Comparison of ENCODE assay signal across 30 mouse cellular contexts in genomic region chr2:155466861-155467260, GRCm38 (mm10). TPM values are rescaled to one million over a fixed set of nuclear protein-coding genes. Genes with fewer than 3 reads are reported as not detected.
DNase-seq lines count a peak whose midpoint lies in the region; ATAC-seq and TF ChIP-seq lines count a peak whose summit lies in the region.
"Had no signal": no experiment of that assay in that cellular context is flagged by ENCODE, and none has a peak within 500 bp of the region (broad histone marks: within the 10 kb centered on the region; RNA-seq: fewer than 3 reads in every experiment).

No protein-coding gene starts in this region.

- H3K4me1 ChIP-seq in liver, embryonic 12.5 days, result peaks cover 37% of the 10 kb centered on the region
- H3K4me1 ChIP-seq in liver, postnatal 0 days (ENCODE audit: insufficient read depth), result peaks cover 13% of the 10 kb centered on the region
- peaks cover 35% of the 10 kb centered on the region for H3K4me1 ChIP-seq in liver, embryonic 15.5 days (replicated peaks)

- no peak for TF ChIP-seq EP300 in liver, postnatal 0 days (IDR thresholded peaks at IDR 0.05; ENCODE audit: low read depth)

- no peak for DNase-seq in liver, postnatal 0 days
- DNase-seq in left cerebral cortex, postnatal 10 days (ENCODE audit: extremely low spot score in 1 of 2, low spot score in 2 of 2), result no peak
- no peak for DNase-seq in gastrocnemius, postnatal 36 days
- DNase-seq: adrenal gland, adult 2 months; adrenal gland, postnatal 14 days; B cell, adult 2 months; cerebellum, adult 11 months; cerebellum, adult 2 months; cerebellum, adult 9-11 months; cerebellum, postnatal 25 days; forebrain, postnatal 0 days; gastrocnemius, adult 2 months; gastrocnemius, postnatal 14 days; heart, adult 18-20 months; heart, postnatal 10 days; heart, postnatal 36 days had no signal

- H3K9ac ChIP-seq in liver, embryonic 12.5 days, result no peak overlapping the region
- H3K9ac ChIP-seq in liver, postnatal 0 days (replicated peaks), result no peak overlapping the region
- no peak overlapping the region for H3K9ac ChIP-seq in liver, embryonic 15.5 days
- H3K9ac ChIP-seq: embryonic facial prominence, embryonic 12.5 days; embryonic facial prominence, embryonic 15.5 days; forebrain, postnatal 0 days; heart, embryonic 12.5 days; heart, embryonic 15.5 days; hindbrain, embryonic 13.5 days had no signal

- WGBS in liver, embryonic 12.5 days (ENCODE audit: insufficient replicate concordance), result 14% methylated on average over 1 of the region's 1 CpGs
- WGBS in liver, postnatal 0 days (ENCODE audit: insufficient replicate concordance), result 59% methylated on average over 1 of the region's 1 CpGs
- WGBS in liver, embryonic 15.5 days (ENCODE audit: insufficient replicate concordance), result 21% methylated on average over 1 of the region's 1 CpGs

- no peak overlapping the region for H3K27ac ChIP-seq in liver, embryonic 12.5 days
- H3K27ac ChIP-seq in liver, postnatal 0 days (ENCODE audit: low read depth), result no peak overlapping the region
- no peak overlapping the region for H3K27ac ChIP-seq in liver, embryonic 15.5 days (replicated peaks)
- H3K27ac ChIP-seq: embryonic facial prominence, embryonic 12.5 days; embryonic facial prominence, embryonic 15.5 days; gastrocnemius, adult 2 months; heart, embryonic 15.5 days; hindbrain, embryonic 10.5 days; hindbrain, embryonic 13.5 days had no signal

- intact Hi-C loops in left cerebral cortex, postnatal 10 days (cut with DNase I), result no loop called here
- intact Hi-C loops in gastrocnemius, postnatal 36 days (cut with DNase I), result no loop called here

- 0 out of 2 replicates have a peak, but pooled peaks have one; percentile 59 for ATAC-seq in liver, embryonic 12.5 days
- no peak for ATAC-seq in liver, postnatal 0 days
- 0 out of 2 replicates have a peak, but pooled peaks have one; percentile 42 for ATAC-seq in liver, embryonic 15.5 days (ENCODE audit: insufficient read depth)
- peak; percentile 71 for ATAC-seq in megakaryocyte-erythroid progenitor cell, adult 5-6 weeks (replicated peaks; ENCODE audit: low FRiP score, low TSS enrichment, poor library complexity, severe bottlenecking)
- ATAC-seq: forebrain, embryonic 14.5 days; forebrain, postnatal 0 days; hindbrain, embryonic 16.5 days had no signal

- H3K36me3 ChIP-seq in liver, embryonic 12.5 days, result no peaks in the 10 kb centered on the region
- no peaks in the 10 kb centered on the region; the same call in 1 of the 2 replicates for H3K36me3 ChIP-seq in liver, postnatal 0 days (replicated peaks; ENCODE audit: insufficient read depth, low read length)
- 0 out of 2 replicates have a peak, but pooled peaks cover 5% of the 10 kb centered on the region for H3K36me3 ChIP-seq in liver, embryonic 15.5 days (replicated peaks)
- H3K36me3 ChIP-seq: embryonic facial prominence, embryonic 12.5 days; embryonic facial prominence, embryonic 15.5 days; heart, embryonic 12.5 days; heart, embryonic 15.5 days; hindbrain, embryonic 13.5 days had no signal

- no peaks in the 10 kb centered on the region for H3K27me3 ChIP-seq in liver, embryonic 12.5 days (replicated peaks)
- no peaks in the 10 kb centered on the region for H3K27me3 ChIP-seq in liver, postnatal 0 days (ENCODE audit: insufficient read depth, low read length)
- H3K27me3 ChIP-seq in liver, embryonic 15.5 days, result no peaks in the 10 kb centered on the region
- H3K27me3 ChIP-seq: CH12.LX; embryonic facial prominence, embryonic 12.5 days; embryonic facial prominence, embryonic 15.5 days; heart, embryonic 12.5 days; heart, embryonic 15.5 days; hindbrain, embryonic 13.5 days had no signal

- H3K9me3 ChIP-seq in liver, embryonic 12.5 days (replicated peaks), result no peaks in the 10 kb centered on the region
- H3K9me3 ChIP-seq in liver, postnatal 0 days (ENCODE audit: low read length), result no peaks in the 10 kb centered on the region
- no peaks in the 10 kb centered on the region for H3K9me3 ChIP-seq in liver, embryonic 15.5 days (replicated peaks)
- H3K9me3 ChIP-seq: embryonic facial prominence, embryonic 12.5 days; embryonic facial prominence, embryonic 15.5 days; G1E; heart, embryonic 12.5 days; heart, embryonic 15.5 days; hindbrain, embryonic 10.5 days; hindbrain, embryonic 13.5 days had no signal

- TF ChIP-seq CTCF in liver, postnatal 0 days (IDR thresholded peaks at IDR 0.05; ENCODE audit: low read depth), result no peak

- peak overlapping the region; percentile 29; the same call in 1 of the 2 replicates for H3K4me2 ChIP-seq in liver, embryonic 12.5 days
- no peak overlapping the region for H3K4me2 ChIP-seq in liver, postnatal 0 days (ENCODE audit: low read depth, low read length)
- no peak overlapping the region for H3K4me2 ChIP-seq in liver, embryonic 15.5 days
- H3K4me2 ChIP-seq: embryonic facial prominence, embryonic 12.5 days; embryonic facial prominence, embryonic 15.5 days; heart, embryonic 12.5 days; heart, embryonic 15.5 days; hindbrain, embryonic 13.5 days had no signal

- H3K4me3 ChIP-seq in liver, embryonic 12.5 days, result no peak overlapping the region
- H3K4me3 ChIP-seq in liver, postnatal 0 days (ENCODE audit: low read depth, low read length), result no peak overlapping the region
- H3K4me3 ChIP-seq in liver, embryonic 15.5 days (replicated peaks), result no peak overlapping the region
- H3K4me3 ChIP-seq: embryonic facial prominence, embryonic 12.5 days; embryonic facial prominence, embryonic 15.5 days; gastrocnemius, adult 2 months; heart, embryonic 12.5 days; heart, embryonic 15.5 days; hindbrain, embryonic 10.5 days; hindbrain, embryonic 13.5 days had no signal

RNA-seq across cellular contexts. Expression of gene Ncoa6, which starts 6.8 kb away (rescaled TPM):
- 9.2 and 10.4 TPM in 2 replicates for polyA plus RNA-seq in liver, embryonic 12.5 days (2016; fragmentation: Nextera tagmentation; extraction: Ambion mirVana)
- 6.3 and 6.4 TPM in 2 replicates for polyA plus RNA-seq in liver, postnatal 0 days (2015; fragmentation: Nextera tagmentation; extraction: Ambion mirVana)
- 4.7 and 5.0 TPM in 2 replicates for polyA plus RNA-seq in liver, embryonic 15.5 days (2015; fragmentation: Nextera tagmentation; extraction: Ambion mirVana)
- 65.7 and 78.0 TPM in 2 replicates for total RNA-seq in megakaryocyte-erythroid progenitor cell, adult 5-6 weeks (2014; fragmentation: Nextera tagmentation)
- 8.4 and 17.9 TPM in 2 replicates for total RNA-seq in megakaryocyte-erythroid progenitor cell, adult 5-6 weeks (2017)
- 10 to 100 TPM; 65.3 to 66.4 TPM for total RNA-seq in left cerebral cortex, postnatal 10 days (2021)
- 10 to 100 TPM; 14.0 to 17.0 TPM for total RNA-seq in gastrocnemius, postnatal 36 days (2021)

RNA-seq across cellular contexts. Expression of gene Acss2, which starts 50.9 kb away (rescaled TPM):
- polyA plus RNA-seq in liver, embryonic 12.5 days (2016; fragmentation: Nextera tagmentation; extraction: Ambion mirVana), result 25.1 and 27.1 TPM in 2 replicates
- polyA plus RNA-seq in liver, postnatal 0 days (2015; fragmentation: Nextera tagmentation; extraction: Ambion mirVana), result 7.5 and 8.2 TPM in 2 replicates
- polyA plus RNA-seq in liver, embryonic 15.5 days (2015; fragmentation: Nextera tagmentation; extraction: Ambion mirVana), result 24.4 and 25.6 TPM in 2 replicates
- total RNA-seq in megakaryocyte-erythroid progenitor cell, adult 5-6 weeks (2014; fragmentation: Nextera tagmentation), result 33.7 and 36.7 TPM in 2 replicates
- total RNA-seq in megakaryocyte-erythroid progenitor cell, adult 5-6 weeks (2017), result 27.4 and 37.7 TPM in 2 replicates
- 10 to 100 TPM; 41.0 to 42.9 TPM for total RNA-seq in left cerebral cortex, postnatal 10 days (2021)
- 10 to 100 TPM; 29.2 to 33.5 TPM for total RNA-seq in gastrocnemius, postnatal 36 days (2021)

RNA-seq across cellular contexts. Expression of gene Ggt7, which starts 51.2 kb away (rescaled TPM):
- 0.54 and 0.86 TPM in 2 replicates for polyA plus RNA-seq in liver, embryonic 12.5 days (2016; fragmentation: Nextera tagmentation; extraction: Ambion mirVana)
- 0.22 and 0.25 TPM in 2 replicates for polyA plus RNA-seq in liver, postnatal 0 days (2015; fragmentation: Nextera tagmentation; extraction: Ambion mirVana)
- polyA plus RNA-seq in liver, embryonic 15.5 days (2015; fragmentation: Nextera tagmentation; extraction: Ambion mirVana), result 0.29 and 0.36 TPM in 2 replicates
- not detected in 2 replicates for total RNA-seq in megakaryocyte-erythroid progenitor cell, adult 5-6 weeks (2014; fragmentation: Nextera tagmentation)
- total RNA-seq in megakaryocyte-erythroid progenitor cell, adult 5-6 weeks (2017), result not detected in 2 replicates
- 100 to 1,000 TPM; 109 to 111 TPM for total RNA-seq in left cerebral cortex, postnatal 10 days (2021)
- total RNA-seq in gastrocnemius, postnatal 36 days (2021), result under 1 TPM; 0.82 to 0.86 TPM
- total RNA-seq: common myeloid progenitor, adult 5-6 weeks; G1E had no signal
- polyA plus RNA-seq: G1E had no signal

Comparison
In these comparisons a context has a peak if more than half of its experiments do, and no peak if none do; other contexts are left out.
1. RNA of gene Ggt7, which starts 51.2 kb away (total RNA-seq): 109 to 111 TPM in left cerebral cortex, postnatal 10 days; 0.82 to 0.86 TPM in gastrocnemius, postnatal 36 days and not detected in megakaryocyte-erythroid progenitor cell, adult 5-6 weeks; every median in the first group is over 10 times any median in the second.